Mouse (Mus musculus) layer of hippocampus, postnatal 14 days (tissue): ENCODE measurements around the gene Gm42372. TPM values are rescaled to one million over a fixed set of nuclear protein-coding genes. Genes with fewer than 3 reads are reported as not detected.
A peak's percentile ranks its signal among the peaks of the same experiment; 100 is the strongest.

ENCODE experiments used
- DNase-seq, 2 experiments: peaks; one replicate each; pipeline ENCODE4 v3.0.0; 2021 to 2022; ENCODE audit warnings: low spot score in 2 of 2, mixed read lengths in 1 of 2
- total RNA-seq, 2 experiments: library from RNA; stranded (reverse); gene quantifications; 2 replicates each; pipeline ENCODE4 v1.2.3; 2021

Gm42372 gene
- total RNA-seq, 2 experiments from 2014 or later, result 46.2 to 49.3 TPM

GRCm38 (mm10) chr7:17002375-17003195 is 19.7 kb downstream of the Gm42372 start:
- DNase-seq, result peak; percentile 84 to 90

- no peak for DNase-seq
These were observed 20.5 kb downstream of the Gm42372 start for GRCm38 (mm10) chr7:17003230-17003960.

- no peak for DNase-seq
These were observed 21.8 kb downstream of the Gm42372 start for GRCm38 (mm10) chr7:17004716-17005115.

GRCm38 (mm10) chr7:17007300-17007699 is 24.4 kb downstream of the Gm42372 start:
- DNase-seq, result no peak

- no peak for DNase-seq
These were observed 26.6 kb downstream of the Gm42372 start for GRCm38 (mm10) chr7:17009326-17010009.

- no peak for DNase-seq
These were observed 27.1 kb downstream of the Gm42372 start for GRCm38 (mm10) chr7:17010010-17010347.

- DNase-seq, result no peak
These were observed 29.2 kb downstream of the Gm42372 start for GRCm38 (mm10) chr7:17011909-17012590.

GRCm38 (mm10) chr7:17015381-17015780 is 32.5 kb downstream of the Gm42372 start:
- DNase-seq, result no peak

GRCm38 (mm10) chr7:17017036-17017435 is 34.1 kb downstream of the Gm42372 start:
- peak; percentile 83 to 94 for DNase-seq

- no peak for DNase-seq
These were observed 35.0 kb downstream of the Gm42372 start for GRCm38 (mm10) chr7:17017921-17018320.

GRCm38 (mm10) chr7:17019426-17020166 is 36.7 kb downstream of the Gm42372 start:
- DNase-seq, result no peak

GRCm38 (mm10) chr7:17022176-17022575 is 39.3 kb downstream of the Gm42372 start:
- no peak for DNase-seq

- no peak for DNase-seq
These were observed 40.8 kb downstream of the Gm42372 start for GRCm38 (mm10) chr7:17023701-17024100.

GRCm38 (mm10) chr7:17024141-17024540 is 41.3 kb downstream of the Gm42372 start:
- DNase-seq, result no peak

- no peak for DNase-seq
These were observed 42.1 kb downstream of the Gm42372 start for GRCm38 (mm10) chr7:17024814-17025504.

- no peak for DNase-seq
These were observed 42.6 kb downstream of the Gm42372 start for GRCm38 (mm10) chr7:17025505-17025894.

GRCm38 (mm10) chr7:17025896-17026622 is 43.2 kb downstream of the Gm42372 start:
- DNase-seq, result no peak

GRCm38 (mm10) chr7:17026710-17027587 is 44.1 kb downstream of the Gm42372 start:
- DNase-seq, result peak in 1 of 2 experiments; percentile 77
